Mouse (Mus musculus): Measurements from ENCODE around the gene Tor1b.
A peak's percentile ranks its signal among the peaks of the same experiment; 100 is the strongest.

- TF ChIP-seq MAX (IDR thresholded peaks at IDR 0.05) (no peak), CTCF (IDR thresholded peaks at IDR 0.05; ENCODE audit: control insufficient read depth, insufficient read depth, insufficient read length) (no peak), MYOD1 (IDR thresholded peaks at IDR 0.05; ENCODE audit: control insufficient read depth, insufficient read length, low read depth) (peak; percentile 23), CEBPB (IDR thresholded peaks at IDR 0.05; ENCODE audit: low read depth) (no peak), USF1 (IDR thresholded peaks at IDR 0.05; ENCODE audit: low read depth) (no peak), FOSL1 (IDR thresholded peaks at IDR 0.05; ENCODE audit: insufficient read depth, low read length, poor library complexity, severe bottlenecking) (no peak)
Measured at GRCm38 (mm10) chr2:30918780-30919329, 33.9 kb upstream of the Tor1b start.
